9 mouse cellular contexts compared by ENCODE assay signal in the genomic region with DNA sequence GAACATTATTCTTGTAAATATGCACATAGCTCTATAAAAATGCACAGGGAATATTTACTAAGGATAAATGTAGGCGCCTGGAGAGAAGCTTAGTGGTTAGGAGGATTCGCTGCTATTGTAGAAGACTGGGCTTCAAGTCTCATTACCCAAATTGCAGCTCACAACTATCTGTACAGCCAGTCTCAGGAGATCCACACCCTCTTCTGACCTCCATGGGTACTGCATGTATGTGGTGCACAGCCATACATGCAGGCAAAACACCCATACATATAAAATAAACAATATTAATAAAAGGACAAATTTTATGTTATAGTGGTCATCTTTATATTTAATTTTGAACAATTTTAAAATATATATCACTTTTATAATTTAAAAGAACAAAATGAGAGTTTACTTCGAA. TPM values are rescaled to one million over a fixed set of nuclear protein-coding genes. Genes with fewer than 3 reads are reported as not detected.
DNase-seq lines count a peak whose midpoint lies in the region; ATAC-seq lines count a peak whose summit lies in the region.
"Had no signal": no experiment of that assay in that cellular context is flagged by ENCODE, and none has a peak within 500 bp of the region (broad histone marks: within the 10 kb centered on the region; RNA-seq: fewer than 3 reads in every experiment).

No protein-coding gene starts in this region.

- peak; percentile 13 for DNase-seq in heart, adult 11 months
- DNase-seq in heart, embryonic 10.5 days (ENCODE audit: low spot score): no peak
- DNase-seq in A20 (ENCODE audit: low read depth, low spot score): peak; percentile 62
- DNase-seq in brain, adult 2 months (ENCODE audit: low read depth, low spot score): peak; percentile 23
- no peak for DNase-seq in layer of hippocampus, adult 8-10 months (ENCODE audit: low spot score in 2 of 2)
- no peak for DNase-seq in hindbrain, embryonic 14.5 days (ENCODE audit: low spot score)

- no peaks in the 10 kb centered on the region for H3K27me3 ChIP-seq in heart, embryonic 10.5 days (ENCODE audit: insufficient read depth, poor library complexity, severe bottlenecking)
- H3K27me3 ChIP-seq in hindbrain, embryonic 14.5 days (ENCODE audit: control insufficient read depth, insufficient read depth, low read length): no peaks in the 10 kb centered on the region

- H3K27ac ChIP-seq in heart, embryonic 10.5 days: no peak overlapping the region
- no peak overlapping the region for H3K27ac ChIP-seq in hindbrain, embryonic 14.5 days

- H3K9me3 ChIP-seq in heart, embryonic 10.5 days: no peaks in the 10 kb centered on the region
- no peaks in the 10 kb centered on the region for H3K9me3 ChIP-seq in hindbrain, embryonic 14.5 days (ENCODE audit: control insufficient read depth, low read length)

- 85% methylated on average over 3 of the region's 3 CpGs for WGBS in heart, embryonic 10.5 days
- WGBS in hindbrain, embryonic 14.5 days: 88% methylated on average over 3 of the region's 3 CpGs

- no peak overlapping the region for H3K9ac ChIP-seq in hindbrain, embryonic 14.5 days

- no peak overlapping the region for H3K4me3 ChIP-seq in heart, embryonic 10.5 days
- H3K4me3 ChIP-seq in hindbrain, embryonic 14.5 days (replicated peaks; ENCODE audit: low read length): no peak overlapping the region
- H3K4me3 ChIP-seq: myocyte had no signal

- ATAC-seq in megakaryocyte progenitor cell, adult 5-6 weeks (replicated peaks; ENCODE audit: poor library complexity): peak; percentile 87
- no peak for ATAC-seq in hindbrain, embryonic 14.5 days (ENCODE audit: low FRiP score)
- ATAC-seq in erythroblast, adult 5-6 weeks (replicated peaks; ENCODE audit: low FRiP score, poor library complexity, severe bottlenecking): no peak

- peaks cover 32% of the 10 kb centered on the region for H3K36me3 ChIP-seq in heart, embryonic 10.5 days
- peaks cover 32% of the 10 kb centered on the region for H3K36me3 ChIP-seq in hindbrain, embryonic 14.5 days (replicated peaks; ENCODE audit: control insufficient read depth, insufficient read depth)

- no peak overlapping the region for H3K4me2 ChIP-seq in hindbrain, embryonic 14.5 days (replicated peaks)

- H3K4me1 ChIP-seq in heart, embryonic 10.5 days: no peaks in the 10 kb centered on the region
- no peaks in the 10 kb centered on the region for H3K4me1 ChIP-seq in hindbrain, embryonic 14.5 days (replicated peaks; ENCODE audit: control insufficient read depth, insufficient read depth, low read length)

RNA-seq across cellular contexts. Expression of a gene that starts 46.9 kb away (rescaled TPM):
- polyA plus RNA-seq in heart, embryonic 10.5 days (2016; fragmentation: Nextera tagmentation; extraction: Ambion mirVana): 5.6 and 6.8 TPM in 2 replicates
- 47.1 and 53.9 TPM in 2 replicates for total RNA-seq in megakaryocyte progenitor cell, adult 5-6 weeks (2015)
- total RNA-seq in megakaryocyte progenitor cell, adult 5-6 weeks (2017): 25.5 and 35.5 TPM in 2 replicates
- 10 to 100 TPM; 33.4 to 47.2 (median 39.8) TPM for total RNA-seq in layer of hippocampus, adult 8-10 months (2022)
- 14.5 and 15.6 TPM in 2 replicates for polyA plus RNA-seq in hindbrain, embryonic 14.5 days (2014; fragmentation: Nextera tagmentation; extraction: Ambion mirVana)
- 20.7 and 31.3 TPM in 2 replicates for total RNA-seq in erythroblast, adult 5-6 weeks (2015; ENCODE audit: low replicate concordance)
- 13.5 and 14.3 TPM in 2 replicates for total RNA-seq in erythroblast, adult 5-6 weeks (2017; ENCODE audit: low replicate concordance)

RNA-seq across cellular contexts. Expression of a gene that starts 51.9 kb away (rescaled TPM):
- polyA plus RNA-seq in heart, embryonic 10.5 days (2016; fragmentation: Nextera tagmentation; extraction: Ambion mirVana): 33.0 and 35.7 TPM in 2 replicates
- total RNA-seq in megakaryocyte progenitor cell, adult 5-6 weeks (2015): 15.0 and 15.3 TPM in 2 replicates
- 10.5 and 17.5 TPM in 2 replicates for total RNA-seq in megakaryocyte progenitor cell, adult 5-6 weeks (2017)
- total RNA-seq in layer of hippocampus, adult 8-10 months (2022): 10 to 100 TPM; 19.9 to 22.4 (median 20.1) TPM
- 22.9 and 24.4 TPM in 2 replicates for polyA plus RNA-seq in hindbrain, embryonic 14.5 days (2014; fragmentation: Nextera tagmentation; extraction: Ambion mirVana)
- 2.3 and 16.3 TPM in 2 replicates for total RNA-seq in erythroblast, adult 5-6 weeks (2015; ENCODE audit: low replicate concordance)
- 0.42 and 0.51 TPM in 2 replicates for total RNA-seq in erythroblast, adult 5-6 weeks (2017; ENCODE audit: low replicate concordance)

Comparison
In these comparisons a context has a peak if more than half of its experiments do, and no peak if none do; other contexts are left out.
1. DNase-seq: peak in heart, adult 11 months (single experiment), A20 (single experiment) and brain, adult 2 months (single experiment); none in heart, embryonic 10.5 days (single experiment), layer of hippocampus, adult 8-10 months (0 of 2) and hindbrain, embryonic 14.5 days (single experiment).